Mouse (Mus musculus) adrenal gland, postnatal 14 days (tissue): ENCODE data around the gene Tdrd5. TPM values are rescaled to one million over a fixed set of nuclear protein-coding genes. Genes with fewer than 3 reads are reported as not detected.
"Not testable (repeated sequence)": the region's sequence is repeated elsewhere in the genome, so short reads cannot be mapped to it uniquely, and the experiment has no call there.

Experiments used
- DNase-seq: peaks from one replicate; pipeline ENCODE4 v3.0.0; 2021; ENCODE audit warnings: mixed read lengths
- total RNA-seq: library from RNA; stranded (reverse); gene quantifications from 2 replicates; pipeline ENCODE4 v1.2.3, GENCODE M21; 2021

Tdrd5 gene
- total RNA-seq, 1 experiment from 2014 or later, result 0.11 TPM

DNA sequence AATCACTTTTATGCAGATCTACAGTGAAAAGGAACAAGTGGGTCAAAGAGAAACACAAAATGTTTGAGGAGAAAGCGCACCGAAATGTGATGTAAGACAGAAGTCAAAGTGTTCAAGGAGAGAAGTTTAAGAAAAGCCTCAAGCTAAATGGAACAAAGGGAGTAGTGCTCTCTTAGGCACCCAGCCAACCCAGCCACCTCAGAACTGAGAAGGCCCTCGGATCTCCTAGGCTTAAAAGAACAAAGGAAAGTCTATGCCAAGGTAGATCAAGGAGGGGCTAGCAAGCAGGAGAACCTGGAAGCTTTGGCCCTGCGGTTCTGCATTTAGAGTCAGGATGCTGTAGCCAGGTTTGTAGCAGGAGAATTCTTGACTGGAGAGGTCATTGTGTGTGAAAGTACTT, 48.6 kb downstream of the Tdrd5 start:
- DNase-seq, result no peak

GRCm38 (mm10) chr1:156251096-156251495, 52.4 kb downstream of the Tdrd5 start:
- not testable (repeated sequence) for DNase-seq

DNA sequence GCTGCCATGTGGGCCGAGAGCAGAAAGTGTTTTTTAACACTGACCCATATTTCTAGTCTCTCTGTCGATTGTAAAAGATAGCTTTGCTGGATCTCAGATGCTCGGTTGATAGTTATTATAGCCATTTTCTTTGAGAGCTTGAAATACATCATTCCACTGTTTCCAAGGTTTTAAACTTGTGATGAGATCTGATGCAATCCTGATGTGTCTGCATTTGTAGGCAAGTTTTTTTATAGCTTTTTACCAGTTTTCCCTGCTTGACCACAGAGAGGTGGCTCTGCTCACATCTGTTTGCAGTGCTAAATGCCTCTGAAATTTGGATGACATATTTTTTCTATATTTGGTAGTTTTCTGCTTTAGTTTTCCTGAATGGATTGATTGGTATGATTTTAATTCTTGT, 55.6 kb downstream of the Tdrd5 start:
- DNase-seq, result no peak

GRCm38 (mm10) chr1:156241713-156242348, 61.6 kb downstream of the Tdrd5 start:
- peak; percentile 71 for DNase-seq

GRCm38 (mm10) chr1:156241035-156241434, 62.4 kb downstream of the Tdrd5 start:
- DNase-seq, result peak; percentile 42

DNA sequence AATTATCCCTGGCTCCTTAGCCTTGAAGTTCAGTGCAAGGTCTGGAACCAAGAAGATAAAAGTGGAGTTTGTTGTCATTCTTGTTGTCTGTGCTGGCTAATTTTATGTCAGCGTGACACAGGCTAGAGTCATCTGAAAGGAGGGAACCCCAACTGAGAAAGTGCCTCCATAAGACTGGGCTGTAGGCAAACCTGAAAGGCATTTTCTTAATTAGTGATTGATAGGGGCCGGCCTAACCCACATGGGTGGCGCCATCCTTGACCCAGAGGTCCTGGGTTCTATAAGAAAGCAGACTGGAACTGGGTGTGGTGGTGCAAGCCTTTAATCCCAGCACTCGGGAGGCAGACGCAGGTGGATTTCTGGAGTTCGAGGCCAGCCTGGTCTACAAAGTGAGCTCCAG, 72.3 kb downstream of the Tdrd5 start:
- DNase-seq, result no peak

DNA sequence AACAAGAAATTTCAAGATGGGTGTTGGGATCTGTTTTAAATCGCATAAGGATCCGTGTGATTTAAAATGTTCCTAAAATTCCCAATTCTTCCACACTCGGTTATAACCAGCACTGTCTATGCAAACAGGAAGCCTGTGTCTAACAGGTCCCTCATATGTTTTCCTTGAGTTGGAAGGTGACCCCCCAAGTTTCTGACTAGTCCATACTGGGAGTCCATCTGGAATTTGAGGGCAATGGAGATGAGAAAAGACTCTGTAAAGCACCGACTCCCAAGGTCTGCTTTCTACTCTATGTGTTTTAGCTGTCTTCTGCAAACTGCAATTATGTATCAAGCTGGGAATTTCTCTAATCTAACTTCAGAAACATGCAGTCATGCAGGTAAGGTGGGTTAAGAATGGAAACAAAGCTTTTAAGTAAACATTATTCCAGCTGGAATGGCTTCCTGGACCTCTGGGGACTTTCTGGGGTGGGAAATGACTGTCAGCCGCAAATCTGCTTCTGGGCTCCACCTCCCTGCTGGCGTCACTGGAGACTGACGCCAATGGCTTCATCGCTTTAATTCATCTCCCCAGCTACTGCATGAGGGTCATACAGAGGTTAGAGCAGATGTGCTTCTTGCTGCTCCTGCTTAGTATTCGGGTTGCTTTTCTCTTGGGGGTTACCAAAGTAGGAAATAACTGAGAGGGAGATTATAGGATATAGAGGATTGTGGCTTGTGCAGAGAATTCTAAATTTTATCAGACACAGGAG, 73.0 kb downstream of the Tdrd5 start:
- DNase-seq, result peak; percentile 53

GRCm38 (mm10) chr1:156229448-156229847, 74.0 kb downstream of the Tdrd5 start:
- DNase-seq, result peak; percentile 73

DNA sequence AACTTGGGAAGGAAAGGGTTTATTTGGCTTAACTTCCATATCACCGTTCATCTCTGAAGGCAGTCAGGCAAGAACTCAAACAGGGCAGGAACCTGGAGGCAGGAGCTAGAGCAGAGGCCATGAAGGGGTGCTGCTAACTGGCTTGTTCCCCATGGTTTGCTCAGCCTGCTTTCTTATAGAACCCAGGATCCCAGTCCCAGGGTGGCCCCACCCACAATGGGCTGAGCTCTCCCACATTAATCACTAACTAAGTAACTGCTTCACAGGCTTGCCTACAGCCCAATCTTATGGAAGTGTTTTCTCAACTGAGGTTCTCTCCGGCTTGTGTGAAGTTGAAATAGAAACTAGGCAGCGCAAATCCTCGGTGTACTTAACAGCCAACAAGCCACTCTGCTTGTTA, 74.7 kb downstream of the Tdrd5 start:
- no peak for DNase-seq

GRCm38 (mm10) chr1:156226903-156227302, 76.6 kb downstream of the Tdrd5 start:
- no peak for DNase-seq

GRCm38 (mm10) chr1:156222205-156223000, 81.1 kb downstream of the Tdrd5 start:
- DNase-seq, result no peak

- DNase-seq, result no peak
Observed at GRCm38 (mm10) chr1:156221327-156221726, 82.1 kb downstream of the Tdrd5 start.

- DNase-seq, result peak; percentile 52
Observed at GRCm38 (mm10) chr1:156218573-156218972, 84.9 kb downstream of the Tdrd5 start.

GRCm38 (mm10) chr1:156217941-156218340, 85.5 kb downstream of the Tdrd5 start:
- peak; percentile 33 for DNase-seq

DNA sequence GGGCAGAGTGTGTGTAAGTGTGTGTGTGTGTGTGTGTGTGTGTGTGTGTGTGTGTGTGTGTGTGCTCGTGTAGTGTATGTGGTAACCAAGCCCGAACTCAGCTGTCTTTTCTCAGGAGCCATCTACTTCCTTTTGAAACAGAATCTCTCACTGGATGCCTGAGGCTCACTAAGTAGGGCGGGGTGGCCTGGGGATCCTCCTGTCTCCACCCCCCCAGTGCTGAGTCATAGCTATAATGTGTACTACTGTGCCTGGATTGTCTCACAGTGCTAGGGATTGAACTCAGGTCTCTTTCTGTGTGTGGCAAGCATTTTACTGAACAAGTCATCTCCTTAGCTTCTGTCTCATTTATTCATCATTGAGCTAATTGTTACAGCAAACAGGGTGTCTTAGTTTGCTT, 86.1 kb downstream of the Tdrd5 start:
- peak; percentile 75 for DNase-seq

DNA sequence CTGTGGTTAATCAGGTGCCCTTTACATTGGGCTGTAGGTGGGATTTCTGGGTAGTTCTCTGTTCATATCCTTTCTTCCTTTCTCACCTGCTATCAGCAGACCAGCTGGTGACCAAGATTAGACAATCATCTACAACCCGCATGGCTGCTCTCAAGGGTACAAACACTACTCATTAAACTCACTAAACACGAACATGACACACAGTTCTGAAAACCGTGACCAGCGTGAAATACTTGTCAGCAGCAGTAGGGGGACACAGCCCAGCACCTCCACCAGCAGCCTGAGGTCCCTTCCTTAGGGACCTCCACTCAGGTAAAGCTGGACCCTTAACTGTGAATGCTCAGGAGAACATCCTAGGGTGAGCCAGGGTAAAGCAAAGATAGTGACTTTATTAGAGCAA, 87.2 kb downstream of the Tdrd5 start:
- DNase-seq, result no peak

DNA sequence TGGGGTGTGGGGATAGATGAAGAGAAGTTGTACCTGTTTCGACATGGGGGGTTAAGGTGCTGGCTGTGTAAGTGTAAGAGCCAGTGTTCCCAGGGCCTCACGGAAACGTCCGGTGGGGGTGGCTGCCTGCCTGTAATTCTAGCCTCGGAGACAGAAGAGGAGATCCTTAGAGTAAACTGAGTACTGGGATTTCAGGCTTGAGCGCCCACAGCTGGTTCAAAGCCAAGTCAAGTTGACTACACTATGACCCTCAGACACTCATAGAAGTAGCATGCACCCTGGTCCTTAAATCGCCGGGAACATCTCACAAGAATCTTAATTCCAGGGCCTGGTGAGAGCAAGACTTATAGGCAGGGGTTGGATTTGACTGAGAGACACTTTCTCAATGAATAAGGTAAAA, 88.8 kb downstream of the Tdrd5 start:
- no peak for DNase-seq

DNA sequence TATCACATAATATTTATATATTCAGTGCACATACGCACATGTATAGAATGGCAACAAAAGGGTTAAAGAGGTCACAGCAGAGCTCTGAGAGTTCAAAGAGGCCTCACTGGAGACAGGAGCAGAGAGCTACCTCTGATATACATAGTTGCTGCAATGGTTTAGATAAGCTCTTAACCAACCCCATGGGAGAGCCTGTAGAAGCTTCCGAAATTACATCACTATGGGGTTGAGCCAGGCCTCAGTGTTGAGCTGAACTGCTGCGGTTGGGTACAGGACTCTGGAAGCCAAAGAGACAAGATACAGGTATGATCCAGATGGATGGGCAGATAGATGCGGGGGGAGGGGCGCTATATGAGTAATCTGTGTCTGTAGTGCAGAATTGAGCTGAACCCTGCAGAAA, 90.5 kb downstream of the Tdrd5 start:
- no peak for DNase-seq

GRCm38 (mm10) chr1:156211809-156212317, 91.6 kb downstream of the Tdrd5 start:
- no peak for DNase-seq
